Mouse (Mus musculus) heart, adult 2 months (tissue): ENCODE data around the gene Sh3kbp1.

Experiments
- CTCF ChIP-seq: fragments of 200-600 bp; IDR thresholded peaks from 2 replicates; pipeline ENCODE4 v1.8.1; 2022; ENCODE audit warnings: antibody characterized with exemption, mild to moderate bottlenecking, moderate library complexity
- EP300 ChIP-seq: fragments of 200-500 bp; IDR thresholded peaks from 2 replicates; pipeline ENCODE4 v1.6.1; 2011; ENCODE audit warnings: low read depth, low read length, control low read depth; ENCODE audit not compliant: insufficient read depth
- POLR2A ChIP-seq: fragments of 200-500 bp; IDR thresholded peaks from 2 replicates; pipeline ENCODE4 v1.6.1; 2011; ENCODE audit warnings: mild to moderate bottlenecking, low read depth, low read length, control low read depth; ENCODE audit not compliant: insufficient read depth

- peak; percentile 57 for TF ChIP-seq CTCF
- TF ChIP-seq POLR2A = no peak
- TF ChIP-seq EP300 = no peak
Observed at GRCm38 (mm10) chrX:159671388-159671787, 44.3 kb downstream of the Sh3kbp1 start.
